Mouse (Mus musculus): ENCODE measurements around the gene Rps21. TPM values are rescaled to one million over a fixed set of nuclear protein-coding genes. Genes with fewer than 3 reads are reported as not detected.

Rps21 gene
- polyA plus RNA-seq, 1 experiment = 3,981 TPM

- DNase-seq (ENCODE audit: low spot score) = no peak
Measured at GRCm38 (mm10) chr2:180229129-180229528, 28.0 kb upstream of the Rps21 start.

GRCm38 (mm10) chr2:180230482-180230881 is 26.7 kb upstream of the Rps21 start:
- DNase-seq (ENCODE audit: low spot score) = no peak

- no peak for DNase-seq (ENCODE audit: low spot score)
Measured at GRCm38 (mm10) chr2:180233101-180233904, 23.9 kb upstream of the Rps21 start.

GRCm38 (mm10) chr2:180234353-180234752 is 22.8 kb upstream of the Rps21 start:
- DNase-seq (ENCODE audit: low spot score) = no peak

- DNase-seq (ENCODE audit: low spot score) = no peak
Measured at GRCm38 (mm10) chr2:180234980-180235379, 22.2 kb upstream of the Rps21 start.

GRCm38 (mm10) chr2:180235788-180236187 is 21.4 kb upstream of the Rps21 start:
- no peak for DNase-seq (ENCODE audit: low spot score)

GRCm38 (mm10) chr2:180236500-180236899 is 20.7 kb upstream of the Rps21 start:
- DNase-seq (ENCODE audit: low spot score) = no peak

- no peak for DNase-seq (ENCODE audit: low spot score)
Measured at GRCm38 (mm10) chr2:180236930-180237329, 20.2 kb upstream of the Rps21 start.

- no peak for DNase-seq (ENCODE audit: low spot score)
Measured at GRCm38 (mm10) chr2:180237601-180238345, 19.4 kb upstream of the Rps21 start.

GRCm38 (mm10) chr2:180238591-180238990 is 18.6 kb upstream of the Rps21 start:
- DNase-seq (ENCODE audit: low spot score) = no peak

GRCm38 (mm10) chr2:180243108-180243507 is 14.1 kb upstream of the Rps21 start:
- no peak for DNase-seq (ENCODE audit: low spot score)

GRCm38 (mm10) chr2:180247916-180248315 is 9.3 kb upstream of the Rps21 start:
- no peak for DNase-seq (ENCODE audit: low spot score)

GRCm38 (mm10) chr2:180248947-180249660 is 8.1 kb upstream of the Rps21 start:
- DNase-seq (ENCODE audit: low spot score) = no peak

GRCm38 (mm10) chr2:180250930-180251611 is 6.1 kb upstream of the Rps21 start:
- DNase-seq (ENCODE audit: low spot score) = no peak

- no peak for DNase-seq (ENCODE audit: low spot score)
Measured at GRCm38 (mm10) chr2:180251838-180252237, 5.3 kb upstream of the Rps21 start.

GRCm38 (mm10) chr2:180254436-180255209 is 2.6 kb upstream of the Rps21 start:
- DNase-seq (ENCODE audit: low spot score) = no peak

GRCm38 (mm10) chr2:180255701-180256100 is 1.5 kb upstream of the Rps21 start:
- no peak for DNase-seq (ENCODE audit: low spot score)

- DNase-seq (ENCODE audit: low spot score) = no peak
Measured at GRCm38 (mm10) chr2:180256296-180257000, 729 bp upstream of the Rps21 start.

GRCm38 (mm10) chr2:180257963-180258865 is 1.0 kb downstream of the Rps21 start:
- no peak for DNase-seq (ENCODE audit: low spot score)
